Mouse (Mus musculus): ENCODE data around the gene Suv39h2.

Suv39h2 gene

GRCm38 (mm10) chr2:3474861-3475283 is at the start of gene Suv39h2:
TSS of gene Suv39h2 (minus strand) at chr2:3475031.
- DNase-seq (ENCODE audit: low spot score in 2 of 2) = peak; percentile 94 to 95

GRCm38 (mm10) chr2:3522558-3522957 is 47.7 kb upstream of the Suv39h2 start:
- no peak for DNase-seq (ENCODE audit: low spot score in 2 of 2)

GRCm38 (mm10) chr2:3512552-3513454 is 38.0 kb upstream of the Suv39h2 start, which contains the start of the genes Gm45902, Hspa14 and Cdnf:
TSS of gene Gm45902 (minus strand) at chr2:3512790.
TSS of gene Hspa14 (minus strand) at chr2:3512814.
TSS of gene Cdnf (plus strand) at chr2:3513030.
- peak; percentile 96 to 97 for DNase-seq (ENCODE audit: low spot score in 2 of 2)

DNA sequence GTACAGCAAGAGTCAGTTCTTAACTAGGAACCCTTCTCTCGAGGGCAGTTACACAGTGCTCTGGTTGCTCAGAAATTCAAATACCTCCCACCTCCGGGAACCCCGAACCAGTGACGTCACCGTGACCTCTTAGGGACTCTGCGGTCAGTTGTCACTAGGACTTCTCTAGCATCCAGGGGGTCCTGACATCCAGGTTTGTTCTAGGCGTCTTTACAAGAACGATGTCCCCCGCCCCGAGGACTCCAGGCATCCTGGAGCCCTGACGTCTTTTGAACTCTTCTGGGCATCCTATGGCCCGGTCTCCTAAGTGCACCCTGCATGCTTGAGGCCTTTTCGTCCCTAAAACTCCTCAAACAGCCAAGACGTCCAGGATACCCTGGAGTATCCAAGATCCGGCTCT is 37.2 kb upstream of the Suv39h2 start:
- DNase-seq (ENCODE audit: low spot score in 2 of 2) = peak in 1 of 2 experiments; percentile 5

- no peak for DNase-seq (ENCODE audit: low spot score in 2 of 2)
Observed at GRCm38 (mm10) chr2:3500886-3501285, 26.1 kb upstream of the Suv39h2 start.

GRCm38 (mm10) chr2:3499543-3499942 is 24.7 kb upstream of the Suv39h2 start:
- DNase-seq (ENCODE audit: low spot score in 2 of 2) = no peak

- DNase-seq (ENCODE audit: low spot score in 2 of 2) = no peak
Observed at GRCm38 (mm10) chr2:3493833-3494409, 19.1 kb upstream of the Suv39h2 start.

DNA sequence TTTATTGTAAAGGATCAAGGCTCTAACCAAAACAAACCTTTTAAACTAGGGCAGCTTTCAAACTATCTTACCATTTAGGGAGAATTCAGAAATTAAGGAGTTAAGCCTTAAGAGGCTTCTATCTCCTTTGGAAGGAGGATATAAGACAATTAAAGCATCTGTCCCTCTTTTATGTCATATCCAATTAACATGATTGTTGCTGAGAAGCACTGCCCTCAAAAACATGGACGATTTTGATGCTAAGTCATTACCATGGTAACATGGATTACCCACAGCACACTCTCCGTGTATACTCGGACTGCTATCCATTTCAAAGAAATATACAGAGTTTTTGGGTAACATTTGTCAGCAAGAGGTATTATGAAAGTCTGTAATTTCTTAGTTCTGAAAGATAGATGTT is 15.0 kb upstream of the Suv39h2 start:
- no peak for DNase-seq (ENCODE audit: low spot score in 2 of 2)

DNA sequence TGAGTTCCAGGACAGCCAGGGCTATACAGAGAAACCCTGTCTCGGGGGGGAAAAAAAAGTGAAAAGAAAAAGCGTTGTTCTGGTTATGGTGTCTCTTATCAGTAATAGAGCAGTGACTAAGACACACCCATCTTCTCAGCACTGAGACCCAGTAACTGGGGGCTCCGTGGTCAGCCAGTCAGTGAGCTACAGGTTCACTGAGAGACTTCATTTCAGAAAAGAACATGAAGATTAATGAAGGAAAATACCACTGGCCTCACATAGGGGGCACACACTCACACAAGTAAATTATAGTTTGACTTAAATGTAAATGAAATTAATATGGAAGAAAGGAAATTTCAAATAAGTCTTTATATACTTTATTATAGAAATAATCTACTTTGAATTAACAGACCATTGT is 5.4 kb upstream of the Suv39h2 start:
- DNase-seq (ENCODE audit: low spot score in 2 of 2) = no peak

DNA sequence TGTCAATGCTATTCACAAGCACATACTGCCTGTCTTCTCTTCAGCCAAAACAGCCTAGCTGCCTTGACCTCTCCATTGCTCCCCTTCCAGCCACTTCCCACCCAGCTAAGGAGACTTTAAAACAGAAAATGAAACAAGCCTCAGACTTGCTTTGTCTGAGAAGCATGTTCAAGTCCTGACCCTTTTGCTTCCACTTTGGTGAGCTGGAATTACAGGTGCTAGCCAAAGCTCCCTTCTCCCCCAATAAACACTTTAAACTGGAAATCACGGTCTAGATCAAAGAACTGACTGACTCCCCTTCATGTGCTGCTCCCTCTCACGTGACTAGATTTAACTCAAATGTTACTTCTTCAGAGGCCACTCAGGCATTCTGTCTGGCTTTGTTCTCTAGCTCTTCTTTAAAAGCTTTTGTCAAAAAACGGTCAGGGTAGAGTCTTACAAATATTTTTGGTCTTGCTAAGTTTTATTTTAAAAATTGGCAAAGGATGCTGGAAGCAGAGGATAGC is 968 bp upstream of the Suv39h2 start:
- DNase-seq (ENCODE audit: low spot score in 2 of 2) = no peak

DNA sequence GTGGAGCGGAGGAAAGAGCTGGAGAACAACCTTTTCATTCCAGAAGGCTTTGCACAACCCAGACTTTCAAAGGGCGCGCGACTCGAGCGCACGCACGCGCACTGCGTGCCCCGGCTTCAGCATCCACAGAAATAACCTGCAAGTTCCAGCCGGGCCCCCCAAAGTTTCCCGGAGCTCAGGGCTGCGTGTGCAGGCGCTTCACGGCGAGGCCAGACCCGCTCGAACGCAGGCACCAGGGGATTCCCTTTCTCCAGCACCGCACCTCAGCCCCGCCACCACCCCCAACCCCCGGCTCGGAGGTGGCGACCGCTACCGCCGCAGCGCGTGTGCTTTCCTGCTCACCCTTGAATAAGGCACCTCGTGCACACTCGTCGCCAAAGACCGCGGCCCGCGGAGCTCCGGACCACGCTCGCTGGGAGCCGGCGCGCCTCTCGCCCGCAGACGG is 448 bp downstream of the Suv39h2 start:
- DNase-seq (ENCODE audit: low spot score in 2 of 2) = peak; percentile 59 to 69

- DNase-seq (ENCODE audit: low spot score in 2 of 2) = no peak
Observed at GRCm38 (mm10) chr2:3473891-3474290, 940 bp downstream of the Suv39h2 start.

- DNase-seq (ENCODE audit: low spot score in 2 of 2) = no peak
Observed at GRCm38 (mm10) chr2:3456590-3456989, 18.2 kb downstream of the Suv39h2 start.

GRCm38 (mm10) chr2:3453096-3453495 is 21.7 kb downstream of the Suv39h2 start:
- no peak for DNase-seq (ENCODE audit: low spot score in 2 of 2)

GRCm38 (mm10) chr2:3449431-3449830 is 25.4 kb downstream of the Suv39h2 start:
- peak; percentile 48 to 62 for DNase-seq (ENCODE audit: low spot score in 2 of 2)

DNA sequence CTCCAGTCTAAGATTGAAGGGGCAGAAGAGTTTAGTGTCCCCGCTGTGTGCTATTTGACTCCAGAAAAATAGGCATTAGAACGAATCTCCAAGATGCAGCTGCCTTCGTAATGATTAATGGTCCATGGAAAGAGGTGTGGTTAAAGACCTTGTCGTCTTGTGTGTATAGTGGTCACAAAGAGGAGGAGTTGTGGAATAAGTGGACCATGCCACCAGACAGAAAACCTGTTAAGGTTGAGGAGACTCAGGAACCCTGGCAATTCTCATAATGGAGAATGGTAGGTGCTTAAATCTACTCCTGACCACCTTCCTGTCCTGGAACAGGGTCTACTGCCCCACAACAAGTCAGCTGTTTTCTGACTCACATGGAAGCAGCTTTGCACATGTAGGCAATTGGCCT is 28.8 kb downstream of the Suv39h2 start:
- DNase-seq (ENCODE audit: low spot score in 2 of 2) = no peak

DNA sequence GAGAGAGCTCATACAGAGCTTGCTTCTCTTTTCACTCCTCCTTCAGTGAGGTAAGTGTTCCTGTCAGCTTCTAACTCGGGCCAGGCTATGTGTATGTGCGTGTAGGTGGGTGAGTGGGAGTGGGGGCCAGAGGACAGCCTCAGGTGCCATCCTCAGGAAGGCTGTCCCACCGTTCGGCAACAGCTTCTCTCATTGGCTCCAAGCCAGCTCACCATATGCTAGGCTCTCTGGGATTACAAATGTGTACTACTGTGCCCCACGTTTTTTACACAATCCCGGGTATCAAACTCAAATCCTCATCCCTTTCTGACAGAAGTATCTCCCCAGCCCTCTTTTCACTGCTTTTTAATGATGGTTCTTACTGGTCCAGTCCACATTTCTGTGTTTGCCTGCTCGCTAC is 30.6 kb downstream of the Suv39h2 start:
- DNase-seq (ENCODE audit: low spot score in 2 of 2) = peak; percentile 20 to 23

DNA sequence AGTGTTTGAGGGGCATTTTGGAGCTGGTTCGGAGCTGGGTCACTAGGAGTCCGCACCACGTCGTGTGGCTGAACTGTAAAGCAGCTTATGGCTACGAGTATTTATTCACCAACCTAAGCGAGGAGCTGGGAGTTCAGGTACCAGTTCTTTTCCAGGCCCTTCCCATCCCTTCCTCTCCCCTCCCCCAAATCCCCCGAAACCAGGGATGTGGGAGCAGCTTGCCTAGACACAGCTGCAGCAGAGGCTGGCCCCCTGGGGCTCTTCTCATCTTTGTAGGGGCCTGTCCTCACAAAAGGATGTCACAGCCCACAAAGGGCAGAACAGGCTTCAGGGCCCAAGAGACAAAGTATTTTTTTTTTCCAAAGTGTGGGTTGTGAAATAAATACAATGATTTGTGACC is 36.9 kb downstream of the Suv39h2 start:
- no peak for DNase-seq (ENCODE audit: low spot score in 2 of 2)

- DNase-seq (ENCODE audit: low spot score in 2 of 2) = no peak
Observed at GRCm38 (mm10) chr2:3435369-3436061, 39.3 kb downstream of the Suv39h2 start.

DNA sequence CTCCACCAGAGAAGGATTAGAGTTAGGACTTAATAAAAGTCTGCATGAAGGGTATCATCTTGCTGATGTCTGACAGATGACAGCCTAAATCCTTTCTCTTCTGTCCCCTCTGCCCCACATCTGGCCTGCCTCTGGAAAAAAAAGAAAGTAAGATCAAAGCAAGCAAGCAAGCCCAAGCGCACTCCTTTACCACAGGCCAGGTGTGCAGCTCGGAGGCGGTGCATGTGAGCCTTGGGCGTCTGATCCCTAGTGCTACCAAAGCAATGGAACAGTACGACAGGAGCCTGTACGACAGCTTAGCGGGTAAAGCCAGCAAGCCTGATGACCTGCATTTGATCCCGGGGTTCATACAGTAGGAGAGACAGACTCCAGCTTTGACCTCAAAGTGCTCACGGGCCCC is 43.9 kb downstream of the Suv39h2 start:
- DNase-seq (ENCODE audit: low spot score in 2 of 2) = no peak

- DNase-seq (ENCODE audit: low spot score in 2 of 2) = no peak
Observed at GRCm38 (mm10) chr2:3424579-3424910, 50.3 kb downstream of the Suv39h2 start.

All from right cerebral cortex, adult 2 months (tissue).